Mouse (Mus musculus) liver, adult 2 months (tissue): ENCODE measurements at regions not wholly inside any gene's neighbourhood (a gene's known extent, or its start where the extent isn't known, plus 50 kb on each side); places are given as distances from the start of the nearest gene placed in this dataset.

ENCODE experiments used
- CTCF ChIP-seq: fragments of 200-500 bp; IDR thresholded peaks from 2 replicates; pipeline ENCODE4 v1.5.1; 2011; ENCODE audit warnings: low read depth, low read length, control low read depth
- POLR2A ChIP-seq: fragments of 200-500 bp; IDR thresholded peaks from 2 replicates; pipeline ENCODE4 v1.6.1; 2011; ENCODE audit warnings: low read length, control low read depth; ENCODE audit not compliant: insufficient read depth; ENCODE audit errors: extremely low read depth

GRCm38 (mm10) chr17:64492614-64493269, 107.8 kb upstream of the Man2a1 start:
- TF ChIP-seq CTCF = peak; percentile 77
- TF ChIP-seq POLR2A = no peak
